Mouse (Mus musculus) adrenal gland, postnatal 14 days (tissue): ENCODE measurements around the gene Pcdh19. TPM values are rescaled to one million over a fixed set of nuclear protein-coding genes. Genes with fewer than 3 reads are reported as not detected.
A peak's percentile ranks its signal among the peaks of the same experiment; 100 is the strongest.
"Not testable (repeated sequence)": the region's sequence is repeated elsewhere in the genome, so short reads cannot be mapped to it uniquely, and the experiment has no call there.

ENCODE experiments used
- DNase-seq: peaks from one replicate; pipeline ENCODE4 v3.0.0; 2021; ENCODE audit warnings: mixed read lengths
- long read RNA-seq, 2 experiments: library from polyadenylated mRNA; stranded (forward); transcript quantifications; one replicate each; pipeline ENCODE4 v2.0.0; 2021
- total RNA-seq: library from RNA; stranded (reverse); gene quantifications from 2 replicates; pipeline ENCODE4 v1.2.3, GENCODE M21; 2021

The Pcdh19 gene
- total RNA-seq = 8.1 and 8.6 TPM in 2 replicates
- long read RNA-seq, experiment 1, full-length matches to known transcripts = 5 of 7 reads
- long read RNA-seq, experiment 1, partial matches to known transcripts = 0 of 7 reads
- long read RNA-seq, experiment 1, other reads (novel, unspliced or antisense) = 2 of 7 reads
- long read RNA-seq, experiment 2, full-length matches to known transcripts = 3 of 4 reads
- long read RNA-seq, experiment 2, partial matches to known transcripts = 0 of 4 reads
- long read RNA-seq, experiment 2, other reads (novel, unspliced or antisense) = 1 of 4 reads

DNA sequence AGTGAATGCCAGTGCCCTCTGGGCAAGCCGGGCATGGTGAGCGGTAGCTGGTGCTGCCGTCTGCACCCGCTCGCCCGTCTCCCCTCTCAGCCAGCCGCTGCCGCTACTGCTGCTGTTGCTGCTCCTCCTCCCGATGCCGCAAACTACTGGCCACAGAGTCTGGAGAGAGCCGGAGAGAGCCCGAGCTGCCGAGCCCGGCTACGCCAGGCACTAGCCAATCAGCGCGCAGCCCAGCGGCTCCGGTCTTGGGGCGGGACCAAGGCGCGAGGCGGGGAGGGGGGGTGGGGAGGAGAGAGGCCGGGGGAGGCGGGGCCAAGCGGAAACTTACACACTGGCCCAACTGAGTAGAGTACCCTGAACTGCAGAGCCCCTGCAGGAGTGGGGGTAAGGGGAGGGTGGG lies at the start of gene Pcdh19:
TSS of gene Pcdh19 (minus strand) at position 148 of the 400 bp plus-strand sequence.
- peak; percentile 86 for DNase-seq

DNA sequence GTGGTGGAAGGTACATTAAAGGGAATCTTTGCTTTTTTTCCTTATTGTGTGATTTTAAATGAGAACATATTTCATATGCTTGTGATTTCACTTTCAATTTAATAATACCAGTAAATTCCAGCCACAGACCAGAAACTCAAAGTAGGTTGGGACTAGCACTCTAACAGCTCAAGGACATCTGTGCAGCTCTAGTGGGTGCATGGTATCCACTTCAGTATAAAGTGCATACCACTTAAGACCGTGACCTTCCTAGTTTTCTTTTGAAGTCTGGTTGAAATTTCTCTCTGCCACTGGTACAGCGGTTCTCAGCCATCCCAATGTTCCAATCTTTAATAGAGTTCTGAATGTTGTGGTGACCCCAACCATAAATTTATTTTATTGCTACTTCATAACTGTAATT lies 47.1 kb upstream of the Pcdh19 start:
- DNase-seq = no peak

- peak; percentile 52 for DNase-seq
Measured at GRCm38 (mm10) chrX:133734984-133735383, 46.2 kb upstream of the Pcdh19 start.

DNA sequence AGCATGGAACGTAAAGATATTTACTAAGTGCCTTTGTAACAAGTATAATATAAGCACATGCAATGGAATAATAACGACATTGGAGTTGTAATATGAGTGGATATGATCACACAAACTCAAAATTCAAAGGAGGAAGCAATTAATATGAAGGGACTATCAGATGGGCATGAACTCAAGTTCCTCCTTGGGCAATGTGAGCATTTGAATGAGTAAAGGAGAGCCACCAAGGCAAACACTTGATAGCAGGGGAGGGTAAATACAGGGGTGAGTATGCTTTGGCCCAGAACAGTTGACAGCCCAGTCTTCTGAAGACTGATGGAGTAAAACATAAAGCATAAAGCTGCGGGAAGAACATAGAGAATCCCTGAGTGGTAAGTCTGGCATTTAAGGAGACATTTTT lies 32.7 kb upstream of the Pcdh19 start:
- no peak for DNase-seq

DNA sequence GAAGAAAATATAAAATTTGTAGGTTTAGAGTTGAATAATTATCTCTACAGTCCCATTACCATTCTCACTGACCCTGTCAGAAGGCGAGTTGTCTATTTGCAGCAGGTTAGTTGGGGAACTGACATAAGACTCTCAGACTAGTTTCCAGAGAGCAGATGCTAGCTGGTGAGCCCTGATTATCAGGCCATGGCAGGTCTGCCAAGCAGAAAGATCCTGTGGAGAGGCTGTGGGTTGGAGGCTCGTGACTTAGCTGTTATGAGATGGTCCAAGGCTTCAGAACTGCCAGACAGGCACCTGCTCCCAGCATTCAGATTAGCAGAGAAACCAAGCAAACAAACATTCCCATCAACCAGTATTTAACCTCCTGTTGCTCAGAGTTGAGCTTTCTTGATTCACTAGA lies 21.8 kb upstream of the Pcdh19 start:
- no peak for DNase-seq

GRCm38 (mm10) chrX:133702902-133703301 lies 14.1 kb upstream of the Pcdh19 start:
- DNase-seq = no peak

DNA sequence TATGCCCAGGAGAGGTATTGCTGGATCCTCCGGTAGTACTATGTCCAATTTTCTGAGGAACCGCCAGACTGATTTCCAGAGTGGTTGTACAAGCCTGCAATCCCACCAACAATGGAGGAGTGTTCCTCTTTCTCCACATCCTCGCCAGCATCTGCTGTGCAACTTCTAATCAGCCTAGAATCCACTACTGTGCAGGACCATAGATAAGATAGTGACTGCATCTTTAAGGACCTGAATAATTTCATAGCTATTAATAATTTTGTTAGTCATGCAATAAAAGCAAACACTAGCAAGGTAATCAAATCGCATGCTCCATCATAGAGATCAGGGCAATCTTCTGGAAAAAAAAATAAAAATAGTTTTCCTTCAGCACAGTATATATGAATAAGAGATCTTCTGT lies 9.1 kb upstream of the Pcdh19 start:
- not testable (repeated sequence) for DNase-seq

- no peak for DNase-seq
Measured at GRCm38 (mm10) chrX:133696461-133696860, 7.7 kb upstream of the Pcdh19 start.

DNA sequence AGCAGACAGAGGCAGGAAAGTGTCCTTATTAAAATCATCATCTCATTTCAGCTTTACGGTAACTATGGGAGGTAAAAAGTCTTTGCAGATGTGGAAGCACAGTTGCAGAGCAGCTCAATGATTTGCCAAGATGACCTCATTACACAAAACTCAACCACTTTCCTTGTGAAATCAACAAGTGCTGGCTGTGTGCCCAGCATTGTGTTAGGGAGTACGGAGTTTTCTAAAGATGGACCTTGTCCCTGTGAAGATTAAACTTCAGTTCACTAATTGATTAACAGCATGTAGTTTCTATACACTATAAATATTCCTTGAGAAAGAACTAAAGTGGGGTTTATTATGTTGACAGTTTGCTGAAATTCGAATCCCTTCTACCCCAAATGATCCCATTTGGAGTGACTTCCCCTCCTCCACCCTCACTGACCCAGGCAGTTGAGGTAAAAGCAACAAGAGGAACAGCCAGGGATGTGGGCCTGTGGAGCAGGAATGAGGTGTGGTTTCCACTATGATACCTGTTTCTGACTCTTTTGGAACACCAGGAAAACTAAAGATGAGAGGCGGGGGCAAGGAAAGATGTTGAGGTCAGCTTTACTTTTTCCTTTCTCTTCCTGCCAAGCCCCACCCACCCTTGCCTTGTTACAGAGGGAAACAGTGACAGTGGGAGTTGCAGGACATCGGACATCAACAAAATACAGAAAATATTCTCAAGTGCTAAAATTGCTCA lies 4.4 kb upstream of the Pcdh19 start:
- peak; percentile 45 for DNase-seq

GRCm38 (mm10) chrX:133692392-133692790 lies 3.6 kb upstream of the Pcdh19 start:
- DNase-seq = no peak

DNA sequence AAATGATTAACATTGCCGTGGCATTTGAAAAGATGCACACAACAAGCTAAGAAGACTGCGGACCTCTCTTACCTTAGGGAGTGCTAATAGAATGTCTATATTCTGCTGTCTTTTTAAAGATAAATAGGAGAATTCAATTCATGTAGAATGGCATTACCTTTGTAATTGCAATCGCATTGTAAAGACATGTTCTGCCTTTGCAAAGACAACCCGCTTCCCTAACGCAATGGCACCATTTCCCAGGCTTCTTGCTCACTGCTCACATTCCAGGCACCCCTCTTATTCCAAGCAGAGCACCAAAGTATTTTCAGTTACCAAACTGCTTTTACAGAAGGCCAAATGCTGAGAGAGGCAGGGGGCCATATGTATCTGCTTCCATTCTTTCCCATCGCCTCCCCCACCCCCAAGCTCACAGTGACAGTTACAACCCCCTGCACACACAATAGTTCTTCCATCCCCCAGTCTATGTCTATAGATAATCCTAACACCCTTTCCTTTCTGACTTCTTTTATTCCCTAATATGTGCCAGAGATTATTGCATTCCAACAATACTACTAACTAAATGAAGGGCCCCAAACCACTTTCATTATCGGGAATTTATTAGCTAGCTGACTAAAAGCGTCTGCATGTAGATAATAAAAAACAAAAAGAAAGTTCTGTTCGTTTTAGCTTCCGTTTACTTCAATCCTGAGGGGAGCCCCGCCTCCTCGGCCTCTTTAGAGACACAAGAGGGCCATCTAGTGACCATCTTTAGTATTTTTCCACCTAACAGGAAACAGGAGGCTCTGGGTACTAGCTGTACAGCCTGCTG lies 3.0 kb upstream of the Pcdh19 start:
- peak; percentile 65 for DNase-seq

- DNase-seq = no peak
Measured at GRCm38 (mm10) chrX:133690822-133691221, 2.0 kb upstream of the Pcdh19 start.

DNA sequence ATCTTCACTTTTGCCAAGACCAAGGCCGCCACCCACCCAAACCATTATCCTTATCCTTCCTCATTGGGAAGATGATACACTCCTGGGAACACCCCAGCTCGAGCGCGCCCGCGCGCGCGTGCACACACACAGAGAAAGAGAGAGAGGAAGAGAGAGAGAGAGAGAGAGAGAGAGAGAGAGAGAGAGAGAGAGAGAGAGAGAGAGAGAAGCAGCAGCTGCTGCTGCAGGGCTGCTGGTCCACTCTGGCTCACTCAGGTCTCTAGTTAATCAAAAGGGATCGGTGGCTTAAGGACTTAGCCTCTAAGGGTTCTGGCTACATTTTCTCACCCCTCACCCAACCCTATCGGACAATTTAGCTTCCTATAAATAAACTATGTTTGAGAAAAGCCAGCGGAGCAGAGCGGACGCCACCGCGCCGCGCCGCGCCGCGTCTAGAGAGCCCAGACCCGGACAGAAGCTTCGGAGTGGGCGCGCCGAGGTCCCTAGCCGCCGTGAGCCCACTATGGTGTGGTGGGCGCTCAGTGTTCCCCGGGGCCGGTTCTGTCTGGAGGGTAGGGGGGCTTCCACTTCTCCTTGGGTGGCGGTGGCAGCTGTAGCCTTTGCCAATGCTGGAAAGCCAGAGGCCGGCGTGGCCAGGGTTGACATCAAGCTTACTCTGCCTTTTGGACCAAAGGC lies 926 bp upstream of the Pcdh19 start:
- no peak for DNase-seq

GRCm38 (mm10) chrX:133688156-133688555 lies 631 bp downstream of the Pcdh19 start:
- DNase-seq = peak; percentile 20

GRCm38 (mm10) chrX:133687666-133688151 lies 1.1 kb downstream of the Pcdh19 start:
- peak; percentile 35 for DNase-seq

DNA sequence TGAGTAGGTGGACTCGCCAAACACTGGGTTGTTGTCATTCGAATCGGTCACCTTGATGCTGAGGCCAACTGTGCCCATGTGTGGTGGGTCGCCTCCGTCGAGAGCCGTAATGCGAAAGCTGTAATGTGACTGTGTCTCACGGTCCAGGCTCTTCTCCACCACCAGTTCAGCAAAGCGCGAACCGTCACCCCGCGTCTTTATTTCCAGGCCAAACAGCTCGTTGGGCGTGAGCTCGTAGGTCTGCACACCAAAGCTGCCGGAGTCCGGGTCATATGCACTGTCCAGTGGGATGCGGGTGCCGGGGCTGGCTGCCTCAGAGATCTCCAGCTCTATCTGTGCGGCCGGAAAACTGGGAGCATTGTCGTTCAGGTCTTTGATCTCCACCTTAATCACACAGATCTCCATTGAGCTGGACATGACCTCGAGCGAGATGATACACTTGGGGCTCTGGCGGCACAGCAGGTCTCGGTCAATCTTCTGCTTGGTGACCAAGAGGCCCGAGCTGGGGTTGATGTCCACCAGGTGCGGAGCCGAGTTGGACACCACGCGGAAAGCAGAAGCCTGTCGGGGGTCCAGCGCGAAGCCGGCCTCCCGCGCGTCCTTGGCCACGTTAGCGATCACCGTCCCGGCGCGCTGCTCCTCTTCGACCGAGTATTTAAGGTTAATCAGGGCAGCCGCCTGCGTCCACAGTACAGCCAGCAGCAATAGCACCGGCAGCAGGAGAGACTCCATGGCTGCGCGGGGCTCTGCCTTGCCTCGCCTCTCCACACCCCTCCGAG lies 2.1 kb downstream of the Pcdh19 start:
- DNase-seq = peak; percentile 12

DNA sequence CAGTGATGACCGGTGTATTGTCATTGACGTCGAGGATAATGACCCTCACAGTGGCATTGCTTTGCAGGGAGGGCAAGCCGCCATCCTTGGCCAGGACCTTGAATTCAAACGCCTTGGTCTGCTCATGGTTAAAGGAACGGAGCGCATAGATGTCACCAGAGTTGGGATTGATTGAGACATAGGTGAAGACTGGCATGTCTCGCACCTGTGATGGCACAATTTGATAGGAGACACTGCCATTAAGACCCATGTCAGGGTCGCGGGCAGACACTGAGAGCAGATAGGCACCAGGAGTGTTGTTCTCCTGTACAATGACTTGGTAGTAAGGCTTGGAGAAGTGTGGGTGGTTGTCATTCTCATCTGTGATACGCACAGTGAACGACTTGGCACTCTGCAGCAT lies 3.2 kb downstream of the Pcdh19 start:
- DNase-seq = no peak

GRCm38 (mm10) chrX:133683961-133684360 lies 4.8 kb downstream of the Pcdh19 start:
- DNase-seq = no peak

DNA sequence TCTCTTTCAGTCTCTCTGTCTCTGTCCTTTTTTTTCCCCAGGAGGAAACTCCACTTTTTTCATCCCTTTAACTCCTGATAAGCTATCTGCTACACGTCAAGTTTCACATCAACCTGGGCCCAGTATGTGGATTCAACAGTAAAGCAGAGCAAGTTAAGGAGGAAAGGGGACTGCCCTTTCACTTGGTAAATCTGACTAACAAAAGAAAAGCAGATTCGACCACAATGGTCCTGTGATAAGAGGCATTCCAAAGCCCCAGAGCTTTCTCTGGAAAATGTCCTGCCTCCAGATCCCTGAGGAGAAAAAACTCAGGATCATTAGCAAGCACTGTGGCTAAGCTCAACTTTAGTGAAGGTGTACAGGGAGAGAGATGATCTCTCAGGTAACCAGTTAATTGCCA lies 13.7 kb downstream of the Pcdh19 start:
- DNase-seq = no peak

DNA sequence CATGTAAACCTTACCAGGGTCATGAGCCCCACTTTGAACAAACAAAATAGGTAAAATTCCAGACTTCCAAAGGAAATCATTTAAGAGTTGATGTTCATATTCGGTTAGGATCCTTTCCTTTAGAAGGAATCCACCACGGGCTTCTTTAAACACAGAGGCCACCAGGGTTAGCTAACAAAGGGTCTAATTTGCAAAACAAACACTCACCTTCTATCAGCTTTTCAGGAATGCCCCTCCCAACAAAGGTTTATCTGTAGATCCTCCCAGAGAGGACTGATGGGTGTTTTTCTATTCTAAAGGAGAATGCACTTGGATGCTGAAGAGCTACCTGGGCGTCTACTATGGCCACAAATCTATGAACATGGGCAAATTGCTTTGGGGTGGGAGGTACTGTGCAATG lies 15.0 kb downstream of the Pcdh19 start:
- DNase-seq = no peak

GRCm38 (mm10) chrX:133660111-133660510 lies 28.7 kb downstream of the Pcdh19 start:
- DNase-seq = no peak
